ENCODE assay signal across 9 mouse cellular contexts in the genomic region with DNA sequence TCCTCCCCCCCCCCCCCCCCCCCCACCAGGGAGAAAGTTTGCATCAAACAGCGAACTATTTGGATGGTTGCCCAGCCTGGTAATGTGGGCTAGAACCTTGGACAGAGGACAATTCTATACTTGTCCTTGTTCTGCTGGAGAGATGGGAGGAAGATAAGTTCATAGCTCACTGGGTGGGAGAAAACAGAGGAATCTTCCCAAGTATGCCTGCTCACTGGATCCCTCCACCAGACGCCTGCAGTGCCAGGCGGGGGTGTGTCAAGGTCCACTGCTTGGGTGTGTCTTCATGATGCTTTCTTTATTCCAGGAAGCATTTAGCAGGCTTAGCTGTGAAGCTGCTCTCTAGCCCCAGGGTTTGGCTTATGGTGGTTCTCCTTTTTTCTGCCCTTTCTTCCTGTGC. TPM values are rescaled to one million over a fixed set of nuclear protein-coding genes. Genes with fewer than 3 reads are reported as not detected.
DNase-seq lines count a peak whose midpoint lies in the region; ATAC-seq and TF ChIP-seq lines count a peak whose summit lies in the region.
"Had no signal": no experiment of that assay in that cellular context is flagged by ENCODE, and none has a peak within 500 bp of the region (broad histone marks: within the 10 kb centered on the region; RNA-seq: fewer than 3 reads in every experiment).

No protein-coding gene starts in this region.

- no peak overlapping the region for H3K27ac ChIP-seq in ES-Bruce4 (ENCODE audit: insufficient read depth, low read length)
- H3K27ac ChIP-seq in embryonic facial prominence, embryonic 10.5 days (replicated peaks), result peak overlapping the region; percentile 27
- peak overlapping the region; percentile 43; the same call in 1 of the 2 replicates for H3K27ac ChIP-seq in intestine, embryonic 14.5 days (ENCODE audit: low read depth)
- peak overlapping the region; percentile 50 for H3K27ac ChIP-seq in macrophage
- H3K27ac ChIP-seq: liver, embryonic 15.5 days had no signal

- H3K9ac ChIP-seq in ES-Bruce4 (ENCODE audit: low read depth, poor library complexity, severe bottlenecking), result no peak overlapping the region
- H3K9ac ChIP-seq in intestine, embryonic 14.5 days (ENCODE audit: low read length), result no peak overlapping the region
- H3K9ac ChIP-seq: liver, embryonic 15.5 days had no signal

- no peak for TF ChIP-seq POLR2A in ES-Bruce4 (IDR thresholded peaks at IDR 0.05; ENCODE audit: insufficient read depth, low read length)

- peaks cover 6% of the 10 kb centered on the region for H3K4me1 ChIP-seq in ES-Bruce4 (ENCODE audit: control insufficient read depth, insufficient read depth, low read length)
- peaks cover 92% of the 10 kb centered on the region for H3K4me1 ChIP-seq in embryonic facial prominence, embryonic 10.5 days
- peaks cover 80% of the 10 kb centered on the region for H3K4me1 ChIP-seq in intestine, embryonic 14.5 days (replicated peaks; ENCODE audit: control insufficient read depth, insufficient read depth, low read length)

- 20% methylated on average over 3 of the region's 3 CpGs for WGBS in embryonic facial prominence, embryonic 10.5 days
- 11% methylated on average over 3 of the region's 3 CpGs for WGBS in intestine, embryonic 14.5 days
- 0% methylated on average over 3 of the region's 3 CpGs for WGBS in macrophage (ENCODE audit: missing documents)

- H3K4me3 ChIP-seq in ES-Bruce4 (ENCODE audit: low read depth, low read length) (no peak overlapping the region), macrophage (ENCODE audit: inconsistent target) (no peak overlapping the region)
- no peak overlapping the region for H3K4me3 ChIP-seq in embryonic facial prominence, embryonic 10.5 days
- H3K4me3 ChIP-seq in intestine, embryonic 14.5 days (ENCODE audit: low read depth, low read length), result no peak overlapping the region
- H3K4me3 ChIP-seq: liver, embryonic 15.5 days had no signal

- H3K4me2 ChIP-seq in intestine, embryonic 14.5 days (ENCODE audit: low read length), result no peak overlapping the region
- H3K4me2 ChIP-seq: liver, embryonic 15.5 days had no signal

- 0 out of 2 replicates have a peak, but pooled peaks have one; percentile 13 for ATAC-seq in intestine, embryonic 14.5 days (replicated peaks; ENCODE audit: low FRiP score, low TSS enrichment, low read depth)

- DNase-seq in gastrocnemius, postnatal 25 days, result peak; percentile 45
- DNase-seq in gastrocnemius, postnatal 4 days (ENCODE audit: low spot score in 2 of 2), result no peak
- no peak for DNase-seq in embryonic facial prominence, embryonic 10.5 days (ENCODE audit: low spot score)
- no peak for DNase-seq in intestine, embryonic 14.5 days (ENCODE audit: low spot score)
- peak; percentile 54 for DNase-seq in yolk sac, embryonic 10.5 days (ENCODE audit: low spot score)
- DNase-seq in cerebellum, adult 11 months, result no peak

- H3K27me3 ChIP-seq in ES-Bruce4 (ENCODE audit: control insufficient read depth, insufficient read depth, low read length, poor library complexity, severe bottlenecking), result no peaks in the 10 kb centered on the region
- H3K27me3 ChIP-seq in embryonic facial prominence, embryonic 10.5 days (replicated peaks; ENCODE audit: low read depth, poor library complexity, severe bottlenecking), result no peaks in the 10 kb centered on the region
- no peaks in the 10 kb centered on the region for H3K27me3 ChIP-seq in intestine, embryonic 14.5 days (replicated peaks; ENCODE audit: control insufficient read depth, insufficient read depth, low read length)
- H3K27me3 ChIP-seq: liver, embryonic 15.5 days had no signal

- H3K79me2 ChIP-seq in macrophage (ENCODE audit: inconsistent target), result peaks cover 74% of the 10 kb centered on the region

- TF ChIP-seq CTCF in ES-Bruce4 (IDR thresholded peaks at IDR 0.05; ENCODE audit: low read depth, low read length), result no peak

- H3K9me3 ChIP-seq in ES-Bruce4 (replicated peaks; ENCODE audit: control insufficient read depth, insufficient read depth, low read length, poor library complexity, severe bottlenecking), result no peaks in the 10 kb centered on the region
- no peaks in the 10 kb centered on the region for H3K9me3 ChIP-seq in embryonic facial prominence, embryonic 10.5 days
- no peaks in the 10 kb centered on the region for H3K9me3 ChIP-seq in intestine, embryonic 14.5 days (ENCODE audit: control insufficient read depth, low read length)
- H3K9me3 ChIP-seq: liver, embryonic 15.5 days had no signal

- 0 out of 2 replicates have a peak, but pooled peaks have one; percentile 41 for TF ChIP-seq EP300 in ES-Bruce4 (IDR thresholded peaks at IDR 0.05; ENCODE audit: insufficient read depth, low read depth, low read length)

- H3K36me3 ChIP-seq in ES-Bruce4 (ENCODE audit: control insufficient read depth, insufficient read depth, low read length, poor library complexity, severe bottlenecking) (no peaks in the 10 kb centered on the region), macrophage (ENCODE audit: inconsistent target) (no peaks in the 10 kb centered on the region)
- H3K36me3 ChIP-seq in embryonic facial prominence, embryonic 10.5 days (replicated peaks), result no peaks in the 10 kb centered on the region; the same call in 1 of the 2 replicates
- H3K36me3 ChIP-seq in intestine, embryonic 14.5 days (ENCODE audit: control insufficient read depth, insufficient read depth, low read length), result no peaks in the 10 kb centered on the region
- H3K36me3 ChIP-seq: liver, embryonic 15.5 days had no signal

RNA-seq across cellular contexts. Expression of gene Sept11, which starts 34.5 kb away (rescaled TPM):
- 10 to 100 TPM; 75.1 to 79.4 TPM for total RNA-seq in gastrocnemius, postnatal 25 days (2021)
- total RNA-seq in gastrocnemius, postnatal 4 days (2021), result 100 to 1,000 TPM; 246 to 256 TPM
- polyA plus RNA-seq in ES-Bruce4 (2011; ENCODE audit: insufficient read depth, insufficient read length, low read depth, missing spikeins) (187 and 194 TPM in 2 replicates), macrophage (2018) (17.4 to 33.9 TPM (median 33.0 TPM) in 3 replicates)
- polyA plus RNA-seq in embryonic facial prominence, embryonic 10.5 days (2016; fragmentation: Nextera tagmentation; extraction: Ambion mirVana), result 294 and 297 TPM in 2 replicates
- polyA plus RNA-seq in intestine, embryonic 14.5 days (2014; fragmentation: Nextera tagmentation; extraction: Ambion mirVana), result 178 and 186 TPM in 2 replicates
- 100 to 1,000 TPM in 10 of 26 experiments, 10 to 100 TPM in 16; 32.5 to 702 (median 72.5) TPM for total RNA-seq in macrophage (2018; cell fraction: chromatin; rRNA removed)
- 100 to 1,000 TPM in 1 of 26 experiments, 10 to 100 TPM in 25; 16.7 to 123 (median 31.1) TPM for total RNA-seq in macrophage (2018; cell fraction: cytosol; rRNA removed)
- 100 to 1,000 TPM in 8 of 26 experiments, 10 to 100 TPM in 18; 30.8 to 594 (median 77.0) TPM for total RNA-seq in macrophage (2018; cell fraction: nucleus; rRNA removed)

Comparison
In these comparisons a context has a peak if more than half of its experiments do, and no peak if none do; other contexts are left out.
1. DNase-seq: peak in gastrocnemius, postnatal 25 days (single experiment) and yolk sac, embryonic 10.5 days (single experiment); none in gastrocnemius, postnatal 4 days (0 of 2), embryonic facial prominence, embryonic 10.5 days (single experiment), intestine, embryonic 14.5 days (single experiment) and cerebellum, adult 11 months (single experiment).